Mouse (Mus musculus) cerebellum, adult 2 months (tissue): Measurements from ENCODE around the gene Tesc. TPM values are rescaled to one million over a fixed set of nuclear protein-coding genes. Genes with fewer than 3 reads are reported as not detected.
A peak's percentile ranks its signal among the peaks of the same experiment; 100 is the strongest.

Source experiments
- DNase-seq, 2 experiments: peaks; one replicate each; pipeline ENCODE4 v3.0.0; 2021
- H3K27ac ChIP-seq: fragments of 200-500 bp; 2 replicates; pipeline ENCODE4 v1.5.1; 2012; ENCODE audit warnings: low read length, control low read depth, inconsistent platforms; ENCODE audit not compliant: insufficient read depth
- H3K27me3 ChIP-seq: fragments of 200-500 bp; 2 replicates; pipeline ENCODE4 v1.6.1; 2012; ENCODE audit warnings: inconsistent platforms, mild to moderate bottlenecking, low read length, moderate library complexity; ENCODE audit not compliant: control insufficient read depth, insufficient read depth
- H3K4me1 ChIP-seq: fragments of 200-500 bp; 2 replicates; pipeline ENCODE4 v1.6.1; 2011; ENCODE audit warnings: low read length; ENCODE audit not compliant: control insufficient read depth, insufficient read depth
- H3K4me3 ChIP-seq: fragments of 200-500 bp; replicated peaks from 2 replicates; pipeline ENCODE3; 2011; ENCODE audit warnings: mild to moderate bottlenecking, low read depth, low read length, control low read depth; ENCODE audit not compliant: insufficient read depth
- CTCF ChIP-seq: fragments of 200-500 bp; IDR thresholded peaks from 2 replicates; pipeline ENCODE4 v1.5.1; 2011; ENCODE audit warnings: low read depth, mild to moderate bottlenecking, control low read depth, low read length, moderate library complexity, borderline replicate concordance; ENCODE audit not compliant: insufficient read depth
- POLR2A ChIP-seq: fragments of 200-500 bp; IDR thresholded peaks from 2 replicates; pipeline ENCODE4 v1.6.1; 2011; ENCODE audit warnings: low read length, control low read depth, borderline replicate concordance; ENCODE audit not compliant: insufficient read depth
- WGBS: fragments of 180-500 bp; shearing (Covaris S2); methylation state at CpG from one replicate; pipeline ENCODE4 v1.1.7; 2018; 5-methylcytosine and 5-hydroxymethylcytosine counted together
- polyA plus RNA-seq: library from polyadenylated mRNA; depleted of rRNA; stranded (reverse); fragments of >200 nt; gene quantifications from 2 replicates; pipeline ENCODE4 v1.2.3, GENCODE M21; 2012; rRNA removed

Tesc gene
- polyA plus RNA-seq, 1 experiment: 95.4 TPM

GRCm38 (mm10) chr5:118106667-118107066, 79.1 kb downstream of the Tesc start:
- Histone ChIP-seq H3K4me3 (no peak overlapping the region), H3K27me3 (no peaks in the 10 kb centered on the region), H3K27ac (no peak overlapping the region), H3K4me1 (peaks cover 47% of the 10 kb centered on the region)
- 63% methylated on average over 10 of the region's 10 CpGs for WGBS
- TF ChIP-seq CTCF (no peak), POLR2A (no peak)
- no peak for DNase-seq

GRCm38 (mm10) chr5:118108124-118108793, 80.7 kb downstream of the Tesc start:
- H3K4me3 ChIP-seq: no peak overlapping the region
- no peaks in the 10 kb centered on the region for H3K27me3 ChIP-seq
- TF ChIP-seq CTCF (no peak), POLR2A (no peak)
- H3K4me1 ChIP-seq: peaks cover 58% of the 10 kb centered on the region
- peak overlapping the region; percentile 87 for H3K27ac ChIP-seq
- 11% methylated on average over 17 of the region's 17 CpGs for WGBS
- DNase-seq: peak; percentile 93 to 95

GRCm38 (mm10) chr5:118108794-118109440, 81.4 kb downstream of the Tesc start:
- peak overlapping the region; percentile 87 for H3K27ac ChIP-seq
- H3K4me3 ChIP-seq: no peak overlapping the region
- peaks cover 63% of the 10 kb centered on the region for H3K4me1 ChIP-seq
- 46% methylated on average over 7 of the region's 7 CpGs for WGBS
- H3K27me3 ChIP-seq: no peaks in the 10 kb centered on the region
- TF ChIP-seq CTCF: no peak
- TF ChIP-seq POLR2A: no peak
- DNase-seq: peak; percentile 56 to 65

Other genes with a start within 250 kb of the Tesc start
- gene Nos1, start 246.7 kb upstream of the Tesc start, polyA plus RNA-seq: 28.0 and 32.8 TPM in 2 replicates
- 114 and 124 TPM in 2 replicates for gene Fbxo21, start 51.0 kb upstream of the Tesc start, polyA plus RNA-seq
- gene Fbxw8, start 127.7 kb downstream of the Tesc start, polyA plus RNA-seq: 42.8 and 46.2 TPM in 2 replicates
- 3.3 and 3.4 TPM in 2 replicates for gene Hrk, start 136.9 kb downstream of the Tesc start, polyA plus RNA-seq
- gene Rnft2, start 217.4 kb downstream of the Tesc start, polyA plus RNA-seq: 53.8 and 63.7 TPM in 2 replicates
- 23.6 and 24.7 TPM in 2 replicates for gene 2410131K14Rik, start 217.5 kb downstream of the Tesc start, polyA plus RNA-seq